Mouse (Mus musculus) liver, embryonic 12.5 days (tissue): ENCODE measurements around the gene Scn1b. TPM values are rescaled to one million over a fixed set of nuclear protein-coding genes. Genes with fewer than 3 reads are reported as not detected.

Experiments
- polyA plus RNA-seq: library from polyadenylated mRNA; unstranded; fragments of >200 nt; fragmentation: Nextera tagmentation; extraction: Ambion mirVana; gene quantifications from 2 replicates; pipeline ENCODE4 v1.2.1, GENCODE M21; 2016

Scn1b gene
- polyA plus RNA-seq, 1 experiment from 2014 or later = 1.2 TPM

Other genes starting within 250 kb of the Scn1b start
- 0.21 and 0.38 TPM in 2 replicates for gene Cd22, start 246.7 kb downstream of the Scn1b start, polyA plus RNA-seq
- 0.13 and 0.20 TPM in 2 replicates for gene Mag, start 212.1 kb downstream of the Scn1b start, polyA plus RNA-seq
- gene Hamp2, start 202.3 kb downstream of the Scn1b start, polyA plus RNA-seq = not detected in 2 replicates
- gene Hamp, start 183.0 kb downstream of the Scn1b start, polyA plus RNA-seq = 0.38 TPM in 1 of 2 replicates, not detected in the other
- 13.9 and 18.1 TPM in 2 replicates for gene Usf2, start 170.2 kb downstream of the Scn1b start, polyA plus RNA-seq
- gene Lsr, start 153.5 kb downstream of the Scn1b start, polyA plus RNA-seq = 27.3 and 28.2 TPM in 2 replicates
- gene Fam187b, start 153.2 kb downstream of the Scn1b start, polyA plus RNA-seq = 1.9 and 2.8 TPM in 2 replicates
- 19.0 and 22.3 TPM in 2 replicates for gene Fxyd5, start 84.5 kb downstream of the Scn1b start, polyA plus RNA-seq
- 0.45 and 0.55 TPM in 2 replicates for gene Fxyd7, start 75.5 kb downstream of the Scn1b start, polyA plus RNA-seq
- gene Fxyd1, start 69.8 kb downstream of the Scn1b start, polyA plus RNA-seq = 28.2 and 28.3 TPM in 2 replicates
- gene Lgi4, start 67.7 kb downstream of the Scn1b start, polyA plus RNA-seq = 0.06 and 0.19 TPM in 2 replicates
- 0.67 and 0.86 TPM in 2 replicates for gene Fxyd3, start 50.3 kb downstream of the Scn1b start, polyA plus RNA-seq
- 33.2 and 36.2 TPM in 2 replicates for gene Hpn, start 11.7 kb downstream of the Scn1b start, polyA plus RNA-seq
- gene Gramd1a, start 28.9 kb upstream of the Scn1b start, polyA plus RNA-seq = 20.3 and 21.2 TPM in 2 replicates
- gene Scgb2b2, start 163.5 kb upstream of the Scn1b start, polyA plus RNA-seq = not detected in 2 replicates
- not detected in 2 replicates for gene Scgb1b2, start 164.8 kb upstream of the Scn1b start, polyA plus RNA-seq
- gene Scgb2b3, start 235.1 kb upstream of the Scn1b start, polyA plus RNA-seq = not detected in 2 replicates
- not detected in 2 replicates for gene Scgb1b3, start 248.6 kb upstream of the Scn1b start, polyA plus RNA-seq